Mouse (Mus musculus) forelimb bud, embryonic 11.5 days (tissue): ENCODE measurements around the gene Vti1a.
A peak's percentile ranks its signal among the peaks of the same experiment; 100 is the strongest.

Experiments used
- DNase-seq: peaks from one replicate; pipeline ENCODE4 v3.0.0-alpha.2; 2012; ENCODE audit warnings: low read depth, low spot score

Vti1a gene

DNA sequence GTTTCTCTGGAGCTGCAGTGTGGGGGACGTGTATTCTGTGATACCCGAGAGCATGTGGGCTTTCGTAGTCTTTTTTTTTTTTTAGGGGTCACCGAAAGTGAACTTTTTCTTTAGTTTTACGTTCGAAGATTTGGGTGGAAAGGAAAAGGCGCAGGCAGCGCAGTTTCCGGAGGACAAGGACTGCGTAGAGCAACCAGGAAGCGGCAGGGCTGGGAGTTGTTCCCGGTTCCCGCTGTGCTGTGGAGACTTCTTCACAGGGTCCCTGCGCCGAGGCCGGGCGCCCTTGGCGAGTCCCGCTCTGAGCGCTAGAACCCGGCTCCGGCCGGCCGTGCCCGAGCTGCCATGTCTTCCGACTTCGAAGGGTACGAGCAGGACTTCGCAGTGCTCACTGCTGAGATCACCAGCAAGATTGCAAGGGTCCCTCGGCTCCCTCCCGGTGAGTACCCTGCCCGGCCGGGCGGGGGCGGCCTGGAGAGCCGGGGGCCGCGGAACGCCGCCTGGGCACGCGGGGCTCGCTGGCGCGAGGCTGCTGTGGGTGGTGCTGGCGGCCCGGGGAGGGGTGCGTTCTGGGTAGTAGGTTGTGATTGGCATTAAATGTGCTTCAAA lies at the start of gene Vti1a:
TSS of gene Vti1a (plus strand) at position 187 of the 606 bp plus-strand sequence.
- DNase-seq, result peak; percentile 95

DNA sequence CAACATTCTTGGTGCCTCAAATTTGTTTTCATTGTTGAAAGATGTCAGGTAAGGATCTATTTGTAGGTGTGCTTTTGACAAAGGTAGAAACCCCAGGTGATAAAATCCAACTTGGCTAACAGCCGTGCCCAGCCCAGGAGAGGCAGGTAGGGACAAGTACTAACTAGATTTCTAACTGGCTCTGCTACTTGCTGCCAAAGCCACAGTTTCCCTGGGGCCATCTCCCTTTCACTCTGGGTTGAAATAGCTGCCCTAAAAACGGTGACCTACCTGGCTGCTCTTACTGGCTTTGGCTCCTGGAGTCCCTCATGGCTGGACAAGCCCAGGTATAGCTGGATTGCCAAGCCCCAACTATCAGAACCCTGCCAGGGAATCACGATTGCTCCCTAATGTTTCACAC lies 49.3 kb upstream of the Vti1a start:
- no peak for DNase-seq

DNA sequence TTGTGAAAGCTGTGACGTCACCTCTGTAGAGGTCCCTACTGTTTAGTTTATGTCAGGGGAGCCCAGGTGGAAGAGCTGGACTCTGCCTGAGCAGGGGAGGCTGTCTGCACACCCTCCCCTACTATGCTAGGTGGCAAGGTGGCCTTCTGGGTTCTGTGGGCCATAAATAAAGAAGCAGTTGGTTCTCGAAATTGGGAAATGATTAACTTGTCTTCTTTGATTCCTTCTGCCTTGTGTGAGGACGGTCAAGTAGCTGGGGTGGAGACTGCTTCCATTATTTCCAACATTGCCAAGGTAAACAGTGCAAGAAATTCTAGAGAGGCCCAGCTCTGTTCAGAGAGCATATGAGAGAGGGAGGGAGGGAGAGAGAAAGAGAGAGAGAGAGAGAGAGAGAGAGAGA lies 47.9 kb upstream of the Vti1a start:
- no peak for DNase-seq

DNA sequence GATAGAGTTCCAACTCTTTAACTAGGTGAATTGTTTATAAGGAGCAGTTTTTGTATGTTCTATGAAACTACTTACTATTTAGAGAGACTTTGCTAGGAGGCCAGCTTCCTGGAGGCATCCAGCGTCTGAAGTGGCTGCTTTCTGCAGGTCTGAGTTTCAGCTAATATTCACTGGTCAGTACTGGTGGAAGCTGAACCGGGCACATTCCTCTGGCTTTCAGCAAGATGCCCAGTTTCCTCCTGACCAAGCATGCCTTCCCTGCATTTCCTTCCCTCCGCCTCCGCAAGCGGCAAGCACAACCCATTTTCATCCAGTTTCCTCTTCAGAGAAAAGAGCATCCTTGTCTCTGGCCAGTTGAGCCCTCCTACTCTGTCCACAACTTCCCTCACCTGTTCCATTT lies 47.0 kb upstream of the Vti1a start:
- DNase-seq, result no peak

DNA sequence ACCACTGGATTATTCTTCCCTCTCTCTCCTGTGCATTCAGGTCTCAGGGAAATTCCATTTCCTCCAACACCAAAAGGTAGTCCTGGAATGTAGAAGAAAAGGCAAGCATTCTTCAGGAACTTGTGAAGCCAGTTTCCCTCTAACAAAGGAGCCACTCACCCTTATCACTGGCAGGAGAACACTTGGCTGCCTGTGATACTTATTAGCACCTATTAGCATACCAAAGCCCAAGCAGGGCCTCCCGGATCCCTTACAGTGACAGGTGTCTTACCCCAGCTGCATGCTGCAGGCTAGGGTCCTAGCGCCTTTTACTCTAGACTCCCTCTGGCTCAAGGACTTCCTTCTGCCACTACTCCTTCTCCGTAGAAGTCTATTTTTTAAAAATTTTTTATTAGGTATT lies 44.6 kb upstream of the Vti1a start:
- DNase-seq, result no peak

GRCm38 (mm10) chr19:55273340-55273739 lies 42.8 kb upstream of the Vti1a start:
- DNase-seq, result no peak

- no peak for DNase-seq
Measured at GRCm38 (mm10) chr19:55276100-55276499, 40.0 kb upstream of the Vti1a start.

DNA sequence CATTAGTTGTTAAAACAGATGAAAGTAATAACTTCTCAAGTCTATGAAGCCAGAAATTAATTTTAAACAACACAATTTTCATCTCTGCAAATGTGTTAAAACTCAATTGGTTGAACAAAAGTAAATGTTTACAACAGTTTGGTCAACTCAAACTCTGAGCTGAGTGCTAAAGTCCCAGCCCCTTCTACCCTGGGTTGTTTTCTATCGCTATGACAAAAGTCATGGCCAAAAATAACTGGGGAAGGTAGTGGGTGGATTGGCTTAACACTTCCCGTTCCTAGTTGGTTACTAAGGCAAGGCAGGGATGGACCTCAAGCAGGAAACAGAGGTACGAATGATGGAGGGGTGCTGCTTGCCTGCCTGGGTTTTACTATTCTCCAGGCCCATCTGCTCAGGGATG lies 39.3 kb upstream of the Vti1a start:
- no peak for DNase-seq

DNA sequence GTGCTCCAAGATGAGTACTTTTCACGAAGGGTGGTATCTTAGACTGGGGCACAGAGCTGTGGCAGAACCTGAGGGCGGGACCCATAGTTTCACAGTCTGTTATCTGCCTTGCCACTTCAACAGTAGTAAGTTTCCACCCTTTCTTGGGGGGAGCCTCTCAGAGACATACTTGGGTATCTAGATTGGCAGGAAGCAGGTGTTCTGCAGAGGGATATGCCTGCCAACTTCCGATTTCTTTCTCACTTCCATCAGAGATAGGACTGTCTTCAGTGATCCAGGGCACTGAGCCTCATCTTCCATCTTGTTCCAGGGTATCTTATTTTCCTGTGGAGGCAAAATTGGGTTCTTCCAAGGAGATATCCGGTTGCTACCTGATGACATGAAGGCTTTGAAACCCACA lies 32.0 kb upstream of the Vti1a start:
- DNase-seq, result no peak

GRCm38 (mm10) chr19:55286034-55286433 lies 30.1 kb upstream of the Vti1a start:
- DNase-seq, result no peak

GRCm38 (mm10) chr19:55288974-55289373 lies 27.1 kb upstream of the Vti1a start:
- no peak for DNase-seq

DNA sequence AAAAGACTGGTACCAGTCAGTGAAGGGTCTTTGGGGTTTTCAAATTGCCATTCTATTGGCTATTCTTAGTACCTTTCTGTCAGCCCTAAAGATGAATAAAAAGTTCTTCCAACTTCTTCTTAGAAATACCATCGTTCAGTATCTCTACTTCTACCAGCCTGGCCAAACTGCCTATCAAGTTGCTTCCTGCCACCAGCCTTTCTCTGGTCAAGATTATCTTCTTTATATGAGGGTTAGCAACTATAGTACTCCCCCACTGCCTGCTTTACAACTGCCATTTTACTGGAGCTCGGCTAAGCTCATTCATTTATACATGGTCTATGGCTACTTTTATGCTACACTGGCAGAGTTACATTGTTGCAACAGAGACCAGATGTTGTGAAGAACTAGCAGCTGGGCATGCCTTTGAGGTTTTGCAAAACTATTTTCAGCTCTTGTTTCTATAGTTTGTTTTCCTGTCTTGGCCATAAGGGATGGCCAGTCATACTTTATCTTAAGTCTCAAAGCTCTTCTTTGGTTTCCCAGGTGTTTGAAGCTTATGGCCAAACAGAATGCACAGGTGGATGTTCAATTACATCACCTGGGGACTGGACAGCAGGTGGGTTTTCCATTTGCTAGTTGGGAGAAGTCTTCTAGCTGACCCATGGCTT lies 25.3 kb upstream of the Vti1a start:
- DNase-seq, result no peak

- no peak for DNase-seq
Measured at GRCm38 (mm10) chr19:55292210-55292850, 23.8 kb upstream of the Vti1a start.

DNA sequence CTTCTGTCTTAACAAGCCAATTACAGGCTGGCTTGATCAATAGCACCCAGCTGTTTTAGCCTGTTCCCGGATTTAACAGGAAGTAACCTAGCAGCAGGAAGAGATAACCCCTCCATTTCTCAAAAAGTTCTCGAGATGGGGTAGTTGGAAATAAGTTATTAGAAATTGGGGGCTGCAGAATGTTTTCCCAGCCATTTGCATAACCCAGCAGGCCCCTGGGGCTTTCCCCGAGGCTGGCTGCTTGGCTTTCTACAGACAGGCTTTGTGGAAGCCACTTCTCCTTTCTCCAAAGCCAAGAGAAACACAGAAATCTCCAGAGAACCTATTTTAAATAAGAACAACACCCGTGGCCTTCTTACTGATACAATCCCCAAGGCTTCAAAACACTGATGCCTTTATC lies 22.9 kb upstream of the Vti1a start:
- DNase-seq, result no peak

DNA sequence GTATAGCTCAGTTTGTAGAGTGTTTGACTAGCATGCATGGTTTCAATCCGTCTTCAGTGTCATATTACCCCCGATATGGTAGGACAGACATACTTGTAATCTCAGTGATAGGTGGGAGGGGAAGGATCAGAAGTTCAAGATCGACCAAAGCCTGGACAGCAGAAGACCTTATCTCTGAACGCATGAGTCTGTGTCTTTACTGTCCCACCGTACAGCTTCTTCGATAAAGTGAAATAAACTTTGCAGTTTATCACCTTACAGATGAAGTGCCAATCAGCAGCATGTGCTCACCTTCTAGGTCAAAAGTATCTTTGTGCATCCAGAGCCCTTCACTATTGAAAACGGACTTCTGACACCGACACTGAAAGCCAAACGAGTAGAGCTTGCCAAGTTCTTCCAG lies 21.0 kb upstream of the Vti1a start:
- DNase-seq, result no peak

GRCm38 (mm10) chr19:55295556-55295955 lies 20.5 kb upstream of the Vti1a start:
- DNase-seq, result no peak

DNA sequence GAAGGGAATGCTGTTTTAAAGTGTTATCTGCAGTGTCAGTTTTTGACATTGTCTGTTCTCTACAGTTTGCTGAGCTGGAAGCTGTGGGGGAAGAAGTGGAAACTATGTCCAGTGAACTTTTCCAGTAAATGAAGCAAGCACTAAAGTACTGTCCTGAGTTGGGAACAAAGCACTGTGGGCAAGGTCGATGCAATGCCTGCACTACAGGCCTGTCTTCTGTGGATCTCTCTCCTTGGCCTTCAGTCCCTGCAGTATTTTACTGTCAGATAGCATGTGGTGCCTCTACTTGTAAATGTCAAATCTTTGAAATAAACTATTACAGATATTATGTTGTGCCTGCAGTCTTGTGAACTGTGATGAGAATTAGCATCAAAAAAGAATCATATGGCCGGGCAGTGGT lies 19.8 kb upstream of the Vti1a start:
- no peak for DNase-seq

- no peak for DNase-seq
Measured at GRCm38 (mm10) chr19:55297489-55297888, 18.6 kb upstream of the Vti1a start.

- DNase-seq, result no peak
Measured at GRCm38 (mm10) chr19:55297961-55298360, 18.1 kb upstream of the Vti1a start.

DNA sequence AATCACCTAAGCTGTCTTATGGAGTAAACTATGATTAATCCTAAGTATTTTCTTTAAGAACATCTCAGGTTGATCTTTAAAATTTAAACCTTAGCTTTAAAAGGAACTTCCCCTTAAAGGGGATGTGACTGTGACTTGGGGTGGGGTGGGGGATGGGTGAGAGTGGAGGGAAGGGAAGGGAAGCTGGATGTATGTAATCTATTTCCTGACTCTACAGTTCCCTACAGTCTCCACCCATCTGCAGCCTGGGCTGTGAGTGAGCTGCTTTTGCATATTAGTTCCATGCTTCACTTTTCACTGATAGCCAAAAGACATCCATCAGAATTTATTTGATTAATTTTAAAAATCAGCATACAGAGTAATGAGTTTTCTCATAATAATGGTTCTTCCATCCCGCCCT lies 16.7 kb upstream of the Vti1a start:
- no peak for DNase-seq

DNA sequence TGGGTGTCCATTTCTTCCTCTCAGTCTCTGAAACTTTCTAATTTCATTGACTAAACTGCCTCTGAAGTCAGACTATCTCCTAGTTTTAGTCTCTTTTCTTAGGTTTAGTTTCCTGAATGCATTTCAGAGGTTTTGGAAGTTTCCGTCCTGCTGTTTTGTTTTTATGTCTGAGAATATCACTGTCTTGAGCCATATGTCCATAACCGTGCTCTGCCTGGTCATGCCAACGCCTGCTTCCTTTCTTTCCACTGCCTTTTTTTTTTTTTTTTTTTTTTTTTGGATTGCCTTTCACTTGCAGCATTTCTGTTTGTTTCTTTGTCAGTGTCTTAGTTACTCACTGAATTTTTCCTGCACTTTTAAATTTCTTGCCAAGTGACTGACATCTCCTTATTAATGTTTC lies 15.6 kb upstream of the Vti1a start:
- no peak for DNase-seq

GRCm38 (mm10) chr19:55305024-55305423 lies 11.1 kb upstream of the Vti1a start:
- DNase-seq, result no peak

GRCm38 (mm10) chr19:55311874-55312273 lies 4.2 kb upstream of the Vti1a start:
- no peak for DNase-seq
